Mouse (Mus musculus): ENCODE measurements around the gene Tgfa.

DNA sequence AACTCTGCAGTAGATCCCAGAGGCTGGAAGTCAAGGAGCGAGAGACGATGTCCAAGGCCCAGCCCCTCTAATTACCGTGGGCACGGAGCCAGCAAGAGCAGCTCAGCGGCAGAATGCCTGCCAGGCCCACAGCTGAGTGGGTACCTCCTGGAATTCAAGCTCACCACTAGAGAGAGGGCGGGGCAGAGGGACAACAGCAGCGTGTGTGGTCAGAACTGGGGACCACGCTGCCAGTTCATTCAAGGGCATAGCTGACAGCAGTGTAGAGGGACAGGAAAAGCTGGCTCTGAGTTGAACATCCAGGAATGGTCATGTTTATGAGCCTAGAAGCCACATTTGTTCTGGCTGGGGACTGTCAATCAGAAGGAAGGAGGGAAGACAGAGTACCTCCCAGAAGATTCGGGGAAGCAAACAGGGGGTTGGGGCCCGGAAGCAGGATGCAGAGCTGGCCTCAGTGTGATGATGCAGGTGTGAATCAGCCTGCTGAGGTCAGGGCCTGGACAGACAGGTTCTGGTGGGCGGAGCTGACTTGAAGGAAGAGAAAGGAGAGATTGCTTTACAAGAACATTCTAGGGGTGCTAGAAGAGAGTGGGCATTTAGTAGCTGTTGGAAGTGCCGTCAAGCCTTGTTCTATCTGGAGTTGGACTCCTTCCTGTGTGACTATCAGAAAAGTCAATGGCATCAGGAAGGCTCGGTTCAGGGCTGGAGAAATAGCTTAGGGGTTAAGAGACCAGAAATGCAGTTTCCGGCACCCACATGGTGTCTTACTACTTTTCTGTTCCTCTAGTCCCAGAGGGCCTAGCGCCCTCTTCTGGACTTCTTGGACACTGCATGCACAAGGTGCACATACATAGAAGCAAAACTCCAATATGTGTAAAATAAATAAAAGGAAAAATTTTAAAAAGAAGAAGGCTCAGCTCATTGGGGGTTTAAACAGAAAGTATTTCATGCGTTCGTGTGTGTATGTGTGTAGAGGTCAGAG is 37.5 kb upstream of the Tgfa start:
- TF ChIP-seq POLR2A (IDR thresholded peaks at IDR 0.05; ENCODE audit: low read depth, low read length): no peak
- no peak for TF ChIP-seq CTCF (conservative IDR thresholded peaks at IDR 0.05; ENCODE audit: insufficient read depth, insufficient read length, low read depth, low read length)

All from kidney, adult 2 months (tissue).